In the genomic region with DNA sequence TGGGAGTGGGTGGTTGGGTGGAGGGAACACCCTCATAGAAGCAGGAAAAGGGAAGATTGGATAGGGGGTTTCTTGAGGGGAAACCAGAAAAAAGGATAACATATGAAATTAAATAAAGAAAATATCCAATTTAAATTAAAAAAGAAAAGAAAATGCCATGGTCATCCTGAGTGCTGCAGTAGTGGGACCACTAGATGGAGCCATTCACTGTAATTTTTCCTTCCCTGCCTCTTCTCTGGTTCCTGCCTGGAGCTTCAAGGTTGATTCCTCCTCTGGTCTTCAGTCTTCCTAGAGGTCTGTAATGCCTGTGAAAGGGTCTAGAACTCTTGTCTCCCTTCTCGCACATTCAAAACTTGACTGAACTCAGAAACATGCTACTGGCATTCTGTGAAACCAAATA, we compare ENCODE assay signal across 8 mouse cellular contexts.
DNase-seq lines count a peak whose midpoint lies in the region; ATAC-seq and TF ChIP-seq lines count a peak whose summit lies in the region.
"Not testable (repeated sequence)": the region's sequence is repeated elsewhere in the genome, so short reads cannot be mapped to it uniquely, and the experiment has no call there.

No protein-coding gene starts in this region.

- not testable (repeated sequence) for TF ChIP-seq POLR2A in liver, adult 2 months (IDR thresholded peaks at IDR 0.05; ENCODE audit: extremely low read depth, insufficient read depth, low read length)

- not testable (repeated sequence) for H3K36me3 ChIP-seq in kidney, postnatal 0 days (ENCODE audit: insufficient read depth, low read length); liver, adult 2 months (ENCODE audit: control insufficient read depth, insufficient read depth, low read length); midbrain, postnatal 0 days (ENCODE audit: insufficient read depth, low read length)

- not testable (repeated sequence) for H3K79me2 ChIP-seq in liver, adult 2 months (ENCODE audit: control insufficient read depth, insufficient read depth, low read length)

- not testable (repeated sequence) for H3K4me2 ChIP-seq in kidney, postnatal 0 days (ENCODE audit: low read length); midbrain, postnatal 0 days (ENCODE audit: low read depth, low read length, poor library complexity, severe bottlenecking)

- H3K4me3 ChIP-seq in kidney, postnatal 0 days (replicated peaks; ENCODE audit: low read depth, low read length); liver, adult 2 months (ENCODE audit: insufficient read depth, low read depth, low read length); midbrain, postnatal 0 days (ENCODE audit: low read depth, low read length): not testable (repeated sequence)

- 82% methylated on average over 1 of the region's 1 CpGs for WGBS in kidney, postnatal 0 days
- 86% methylated on average over 1 of the region's 1 CpGs for WGBS in liver, adult 2 months
- WGBS in midbrain, postnatal 0 days = 88% methylated on average over 1 of the region's 1 CpGs

- ATAC-seq in frontal cortex, adult (ENCODE audit: low TSS enrichment) = peak; percentile 78; the same call in 1 of the 2 replicates
- ATAC-seq in kidney, postnatal 0 days (replicated peaks; ENCODE audit: low FRiP score, low read depth); midbrain, postnatal 0 days (ENCODE audit: low FRiP score): not testable (repeated sequence)

- not testable (repeated sequence) for H3K4me1 ChIP-seq in kidney, postnatal 0 days (replicated peaks; ENCODE audit: insufficient read depth, low read length); liver, adult 2 months (ENCODE audit: control insufficient read depth, insufficient read depth, low read length); midbrain, postnatal 0 days (ENCODE audit: insufficient read depth, low read length)

- H3K27ac ChIP-seq in kidney, postnatal 0 days; liver, adult 2 months (replicated peaks; ENCODE audit: insufficient read depth, low read depth, low read length); midbrain, postnatal 0 days (ENCODE audit: low read depth, low read length): not testable (repeated sequence)

- TF ChIP-seq CTCF in kidney, postnatal 0 days (IDR thresholded peaks at IDR 0.05; ENCODE audit: low read depth) = peak; percentile 45; the same call in 1 of the 2 replicates
- 0 out of 2 replicates have a peak, but pooled peaks have one; percentile 6 for TF ChIP-seq CTCF in liver, adult 2 months (IDR thresholded peaks at IDR 0.05; ENCODE audit: low read depth, low read length)
- TF ChIP-seq CTCF in midbrain, postnatal 0 days (IDR thresholded peaks at IDR 0.05) = peak; percentile 23; the same call in 1 of the 2 replicates

- not testable (repeated sequence) for H3K9ac ChIP-seq in kidney, postnatal 0 days (ENCODE audit: low read depth, low read length); liver, adult 2 months (ENCODE audit: low read depth, low read length); midbrain, postnatal 0 days (replicated peaks; ENCODE audit: low read length, poor library complexity, severe bottlenecking)

- not testable (repeated sequence) for H3K27me3 ChIP-seq in kidney, postnatal 0 days (ENCODE audit: insufficient read depth, low read length); liver, adult 2 months (ENCODE audit: control insufficient read depth, insufficient read depth, low read length); midbrain, postnatal 0 days (ENCODE audit: insufficient read depth, low read length)

- H3K9me3 ChIP-seq in kidney, postnatal 0 days (replicated peaks; ENCODE audit: low read length); midbrain, postnatal 0 days (ENCODE audit: low read length): not testable (repeated sequence)

- peak; percentile 21 for DNase-seq in 416B (ENCODE audit: low read depth)
- peak; percentile 48 for DNase-seq in NIH3T3 (ENCODE audit: low read depth)
- DNase-seq in brain, adult 2 months (ENCODE audit: low read depth, low spot score) = peak; percentile 4
- peak; percentile 11 for DNase-seq in induced T-regulatory cell, adult 2 months (ENCODE audit: low read depth)
- DNase-seq in kidney, postnatal 0 days (ENCODE audit: low spot score); liver, adult 2 months (ENCODE audit: extremely low read depth, low read depth, low spot score); midbrain, postnatal 0 days (ENCODE audit: low spot score): not testable (repeated sequence)
